Mouse (Mus musculus): Measurements from ENCODE around the gene Rps13. TPM values are rescaled to one million over a fixed set of nuclear protein-coding genes. Genes with fewer than 3 reads are reported as not detected.

The Rps13 gene
- total and polyA plus RNA-seq, 3 experiments = 388 to 1,979 (median 1,623) TPM

DNA sequence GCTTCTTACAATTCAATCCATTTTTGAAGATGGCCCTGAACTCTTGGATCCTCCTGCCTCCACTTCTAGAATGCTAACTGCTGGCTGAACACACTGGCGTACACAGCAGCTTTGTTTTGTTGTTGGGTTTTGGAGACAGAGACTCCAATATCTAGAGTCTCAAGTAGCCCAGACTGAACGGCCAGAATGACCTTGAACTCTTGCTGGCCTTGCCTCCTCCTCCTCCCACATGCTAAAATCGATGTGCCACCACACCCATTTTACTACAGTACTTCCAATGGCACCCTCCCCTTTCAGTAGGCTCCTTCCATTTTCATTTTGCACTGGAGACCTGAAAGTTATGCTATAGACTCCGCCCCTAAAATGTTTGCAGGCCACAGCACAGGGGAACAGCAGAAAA, 32.9 kb downstream of the Rps13 start:
- H3K9me3 ChIP-seq (replicated peaks; ENCODE audit: low read length) = no peaks in the 10 kb centered on the region
- no peaks in the 10 kb centered on the region for H3K36me3 ChIP-seq (replicated peaks in 1 of 2; ENCODE audit: control insufficient read depth in 1 of 2, insufficient read depth in 1 of 2, low read length in 1 of 2)
- DNase-seq (ENCODE audit: extremely low read depth) = no peak
- H3K9ac ChIP-seq (ENCODE audit: insufficient read depth, low read depth) = no peak overlapping the region
- in situ Hi-C loops (cut with MboI; ENCODE audit: low pct_ligation_motif_present, low pct_unique_long_range_greater_than_20kb, low sequenced_read_pairs) (loop anchor here (10.0 kb wide), 1 partner anchor 46 kb away; no protein-coding TSS in a partner anchor), dilution Hi-C loops (cut with MboI; ENCODE audit: extremely low pct_ligation_motif_present, extremely low pct_unique_long_range_greater_than_20kb, low sequenced_read_pairs) (no loop called here)
- no peaks in the 10 kb centered on the region for H3K79me2 ChIP-seq (replicated peaks; ENCODE audit: control insufficient read depth, extremely low read depth, insufficient read depth, poor library complexity, severe bottlenecking)
- H3K27ac ChIP-seq (ENCODE audit: insufficient read depth, low read depth) = no peak overlapping the region
- peaks cover 8% of the 10 kb centered on the region for H3K27me3 ChIP-seq (replicated peaks)
- no peak for TF ChIP-seq CHD1 (IDR thresholded peaks at IDR 0.05; ENCODE audit: low read depth, low read length)
- H3K4me2 ChIP-seq (ENCODE audit: insufficient read depth, low read depth, poor library complexity, severe bottlenecking) = no peak overlapping the region
- H3K4me3 ChIP-seq (replicated peaks in 1 of 3; ENCODE audit: low read depth in 2 of 3, low read length in 2 of 3, poor library complexity in 1 of 3) = no peak overlapping the region
- peaks cover 0 to 3% of the 10 kb centered on the region in 2 experiments; a peak in 2 of 4 replicates for H3K4me1 ChIP-seq (ENCODE audit: control insufficient read depth in 1 of 2, insufficient read depth in 2 of 2)

DNA sequence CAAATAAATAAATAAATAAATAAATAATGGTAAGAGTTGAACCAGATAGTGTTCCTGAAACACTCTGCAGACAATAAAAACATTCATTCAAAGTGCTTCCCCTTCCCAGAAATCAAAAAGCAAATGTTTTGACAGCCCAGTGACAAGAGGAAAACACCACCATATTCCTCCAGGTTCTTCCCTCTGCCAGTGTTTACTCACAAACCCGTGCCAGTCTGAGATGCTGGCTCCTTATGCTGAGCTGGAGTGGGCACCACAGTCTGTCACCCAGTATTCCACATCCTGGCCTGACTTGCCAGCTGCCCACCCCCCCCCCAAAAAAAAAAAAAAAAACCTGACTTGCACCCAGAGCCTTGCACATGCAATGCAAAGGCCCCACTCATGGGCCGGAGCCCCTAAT, 35.1 kb downstream of the Rps13 start:
- Histone ChIP-seq H3K9me3 (replicated peaks; ENCODE audit: low read length) (no peaks in the 10 kb centered on the region), H3K4me1 (ENCODE audit: control insufficient read depth in 1 of 2, insufficient read depth in 2 of 2) (peaks cover 0 to 20% of the 10 kb centered on the region in 2 experiments; a peak in 3 of 4 replicates), H3K27me3 (replicated peaks) (no peaks in the 10 kb centered on the region), H3K4me2 (ENCODE audit: insufficient read depth, low read depth, poor library complexity, severe bottlenecking) (no peak overlapping the region), H3K4me3 (replicated peaks in 1 of 3; ENCODE audit: low read depth in 2 of 3, low read length in 2 of 3, poor library complexity in 1 of 3) (no peak overlapping the region), H3K79me2 (replicated peaks; ENCODE audit: control insufficient read depth, extremely low read depth, insufficient read depth, poor library complexity, severe bottlenecking) (no peaks in the 10 kb centered on the region), H3K9ac (ENCODE audit: insufficient read depth, low read depth) (no peak overlapping the region), H3K27ac (ENCODE audit: insufficient read depth, low read depth) (no peak overlapping the region), H3K36me3 (replicated peaks in 1 of 2; ENCODE audit: control insufficient read depth in 1 of 2, insufficient read depth in 1 of 2, low read length in 1 of 2) (no peaks in the 10 kb centered on the region)
- dilution Hi-C loops (cut with MboI; ENCODE audit: extremely low pct_ligation_motif_present, extremely low pct_unique_long_range_greater_than_20kb, low sequenced_read_pairs) = no loop called here
- DNase-seq (ENCODE audit: extremely low read depth) = no peak
- in situ Hi-C loops (cut with MboI; ENCODE audit: low pct_ligation_motif_present, low pct_unique_long_range_greater_than_20kb, low sequenced_read_pairs) = no loop called here
- TF ChIP-seq CHD2 (IDR thresholded peaks at IDR 0.05; ENCODE audit: low read length) = no peak
- TF ChIP-seq MYC (IDR thresholded peaks at IDR 0.05; ENCODE audit: low read depth, low read length) = no peak

DNA sequence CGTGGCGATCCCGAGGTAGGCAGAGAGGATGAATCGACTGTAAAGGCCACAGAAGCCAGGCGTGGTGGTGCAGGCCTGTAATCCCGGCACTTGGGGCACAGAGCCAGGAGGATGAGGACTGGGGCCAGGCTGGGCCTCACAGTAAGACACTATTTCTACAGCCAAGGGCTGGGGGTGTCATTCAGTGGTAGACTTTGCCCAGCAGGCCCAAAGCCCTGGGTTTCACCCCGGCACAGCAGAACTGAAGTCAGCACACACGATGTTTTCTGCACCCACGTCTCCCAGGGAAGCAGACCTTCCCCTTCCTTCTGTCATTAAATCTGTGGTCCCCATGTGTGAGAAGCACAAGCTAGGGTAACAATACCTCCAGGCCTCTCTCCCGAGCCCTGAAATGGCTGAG, 35.6 kb downstream of the Rps13 start:
- Histone ChIP-seq H3K4me2 (ENCODE audit: insufficient read depth, low read depth, poor library complexity, severe bottlenecking) (no peak overlapping the region), H3K4me1 (ENCODE audit: control insufficient read depth in 1 of 2, insufficient read depth in 2 of 2) (peaks cover 0 to 21% of the 10 kb centered on the region in 2 experiments; a peak in 3 of 4 replicates), H3K27ac (ENCODE audit: insufficient read depth, low read depth) (no peak overlapping the region), H3K27me3 (replicated peaks) (no peaks in the 10 kb centered on the region), H3K9me3 (replicated peaks; ENCODE audit: low read length) (no peaks in the 10 kb centered on the region), H3K36me3 (replicated peaks in 1 of 2; ENCODE audit: control insufficient read depth in 1 of 2, insufficient read depth in 1 of 2, low read length in 1 of 2) (no peaks in the 10 kb centered on the region), H3K9ac (ENCODE audit: insufficient read depth, low read depth) (no peak overlapping the region), H3K4me3 (replicated peaks in 1 of 3; ENCODE audit: low read depth in 2 of 3, low read length in 2 of 3, poor library complexity in 1 of 3) (no peak overlapping the region), H3K79me2 (replicated peaks; ENCODE audit: control insufficient read depth, extremely low read depth, insufficient read depth, poor library complexity, severe bottlenecking) (no peaks in the 10 kb centered on the region)
- TF ChIP-seq USF2 (conservative IDR thresholded peaks at IDR 0.05; ENCODE audit: low read depth, low read length) (no peak), MEF2A (IDR thresholded peaks at IDR 0.05; ENCODE audit: borderline replicate concordance, low read depth, low read length) (no peak), MYC (IDR thresholded peaks at IDR 0.05; ENCODE audit: low read depth, low read length) (no peak), ETS1 (conservative IDR thresholded peaks at IDR 0.05; ENCODE audit: low read depth, low read length) (no peak), IRF4 (IDR thresholded peaks at IDR 0.05; ENCODE audit: low read depth, low read length) (no peak), SMC3 (IDR thresholded peaks at IDR 0.05; ENCODE audit: low read depth, low read length) (no peak), E2F4 (IDR thresholded peaks at IDR 0.05; ENCODE audit: insufficient replicate concordance, low read depth, low read length) (no peak), NRF1 (IDR thresholded peaks at IDR 0.05; ENCODE audit: low read depth, low read length) (no peak), MAZ (IDR thresholded peaks at IDR 0.05; ENCODE audit: low read depth, low read length) (no peak), ZMIZ1 (IDR thresholded peaks at IDR 0.05; ENCODE audit: low read depth, low read length) (no peak), HCFC1 (IDR thresholded peaks at IDR 0.05; ENCODE audit: low read depth, low read length) (no peak), RAD21 (IDR thresholded peaks at IDR 0.05; ENCODE audit: low read depth, low read length) (no peak), NELFE (IDR thresholded peaks at IDR 0.05; ENCODE audit: low read depth, low read length) (no peak)
- DNase-seq (ENCODE audit: extremely low read depth) = no peak
- dilution Hi-C loops (cut with MboI; ENCODE audit: extremely low pct_ligation_motif_present, extremely low pct_unique_long_range_greater_than_20kb, low sequenced_read_pairs) (no loop called here), in situ Hi-C loops (cut with MboI; ENCODE audit: low pct_ligation_motif_present, low pct_unique_long_range_greater_than_20kb, low sequenced_read_pairs) (no loop called here)

All from CH12.LX (cell line).